Mouse (Mus musculus): ENCODE results near the gene Ccnt1. TPM values are rescaled to one million over a fixed set of nuclear protein-coding genes. Genes with fewer than 3 reads are reported as not detected.
"Not testable (repeated sequence)": the region's sequence is repeated elsewhere in the genome, so short reads cannot be mapped to it uniquely, and the experiment has no call there.

Ccnt1 gene
- polyA plus RNA-seq, 1 experiment from 2014 or later, result 64.7 TPM

- Histone ChIP-seq H3K27ac (replicated peaks) (peak within 1 kb of the TSS; percentile 100), H3K4me3 (peak within 1 kb of the TSS; percentile 95), H3K36me3 (peaks cover 24% of the 10 kb centered on the region), H3K4me2 (peak within 1 kb of the TSS; percentile 93), H3K27me3 (no peaks in the 10 kb centered on the region), H3K9me3 (no peaks in the 10 kb centered on the region), H3K4me1 (replicated peaks) (peaks cover 24% of the 10 kb centered on the region), H3K9ac (peak within 1 kb of the TSS; percentile 99)
- under 1% methylated on average over 59 of the region's 70 CpGs for WGBS
- ATAC-seq (ENCODE audit: low FRiP score, low read depth), result peak; percentile 100
These were observed 36.7 kb downstream of the Ccnt1 start, which contains the start of gene Kansl2 for GRCm38 (mm10) chr15:98533881-98534627. Gene Kansl2, minus strand, starts transcription at chr15:98534264.

GRCm38 (mm10) chr15:98533035-98533531 lies 37.6 kb downstream of the Ccnt1 start:
- Histone ChIP-seq H3K9ac (peak overlapping the region; percentile 99), H3K27ac (replicated peaks) (peak overlapping the region; percentile 62), H3K9me3 (no peaks in the 10 kb centered on the region), H3K4me1 (replicated peaks) (peaks cover 24% of the 10 kb centered on the region), H3K36me3 (peaks cover 32% of the 10 kb centered on the region), H3K4me2 (peak overlapping the region; percentile 93), H3K4me3 (peak overlapping the region; percentile 95), H3K27me3 (no peaks in the 10 kb centered on the region)
- no peak for ATAC-seq (ENCODE audit: low FRiP score, low read depth)
- under 1% methylated on average over 18 of the region's 18 CpGs for WGBS

- ATAC-seq (ENCODE audit: low FRiP score, low read depth), result no peak
- WGBS, result 34% methylated on average over 5 of the region's 5 CpGs
These were observed 38.4 kb downstream of the Ccnt1 start for GRCm38 (mm10) chr15:98532281-98532680.

GRCm38 (mm10) chr15:98528066-98528563 lies 42.6 kb downstream of the Ccnt1 start:
- 95% methylated on average over 5 of the region's 5 CpGs for WGBS
- no peaks in the 10 kb centered on the region for H3K27me3 ChIP-seq
- no peak overlapping the region for H3K4me3 ChIP-seq
- ATAC-seq (ENCODE audit: low FRiP score, low read depth), result no peak
- no peak overlapping the region for H3K9ac ChIP-seq
- H3K4me1 ChIP-seq (replicated peaks), result peaks cover 29% of the 10 kb centered on the region
- H3K4me2 ChIP-seq, result no peak overlapping the region
- H3K36me3 ChIP-seq, result peaks cover 76% of the 10 kb centered on the region
- H3K9me3 ChIP-seq, result no peaks in the 10 kb centered on the region
- H3K27ac ChIP-seq (replicated peaks), result no peak overlapping the region

More at GRCm38 (mm10) chr15:98532281-98532680, 38.4 kb downstream of the Ccnt1 start:
- H3K4me2 ChIP-seq, result peak overlapping the region; percentile 93
- 0 out of 2 replicates have a peak overlapping the region, but pooled peaks have one; percentile 99 for H3K9ac ChIP-seq
- H3K27ac ChIP-seq (replicated peaks), result no peak overlapping the region
- no peaks in the 10 kb centered on the region for H3K9me3 ChIP-seq
- peaks cover 27% of the 10 kb centered on the region for H3K4me1 ChIP-seq (replicated peaks)
- peak overlapping the region; percentile 95 for H3K4me3 ChIP-seq
- peaks cover 40% of the 10 kb centered on the region for H3K36me3 ChIP-seq
- H3K27me3 ChIP-seq, result no peaks in the 10 kb centered on the region

GRCm38 (mm10) chr15:98527056-98527771 lies 43.5 kb downstream of the Ccnt1 start:
- H3K9me3 ChIP-seq, result no peaks in the 10 kb centered on the region

GRCm38 (mm10) chr15:98526057-98526456 lies 44.7 kb downstream of the Ccnt1 start:
- Histone ChIP-seq H3K4me2 (no peak overlapping the region), H3K36me3 (peaks cover 89% of the 10 kb centered on the region), H3K4me3 (no peak overlapping the region), H3K9ac (no peak overlapping the region), H3K27ac (replicated peaks) (no peak overlapping the region), H3K4me1 (replicated peaks) (peaks cover 8% of the 10 kb centered on the region; the same call in 1 of the 2 replicates), H3K27me3 (no peaks in the 10 kb centered on the region), H3K9me3 (no peaks in the 10 kb centered on the region)
- WGBS, result 46% methylated on average over 5 of the region's 5 CpGs
- ATAC-seq (ENCODE audit: low FRiP score, low read depth), result no peak

More at GRCm38 (mm10) chr15:98527056-98527771, 43.5 kb downstream of the Ccnt1 start:
- Histone ChIP-seq H3K27me3 (no peaks in the 10 kb centered on the region), H3K4me3 (no peak overlapping the region), H3K36me3 (peaks cover 85% of the 10 kb centered on the region), H3K4me1 (replicated peaks) (peaks cover 20% of the 10 kb centered on the region), H3K27ac (replicated peaks) (no peak overlapping the region), H3K4me2 (no peak overlapping the region), H3K9ac (no peak overlapping the region)
- ATAC-seq (ENCODE audit: low FRiP score, low read depth), result no peak
- WGBS, result 92% methylated on average over 5 of the region's 5 CpGs

GRCm38 (mm10) chr15:98521245-98521644 lies 49.5 kb downstream of the Ccnt1 start:
- H3K9ac ChIP-seq, result no peak overlapping the region
- H3K27ac ChIP-seq (replicated peaks), result no peak overlapping the region
- no peaks in the 10 kb centered on the region for H3K27me3 ChIP-seq
- H3K4me1 ChIP-seq (replicated peaks), result no peaks in the 10 kb centered on the region
- H3K4me3 ChIP-seq, result no peak overlapping the region
- 92% methylated on average over 3 of the region's 3 CpGs for WGBS
- no peak overlapping the region for H3K4me2 ChIP-seq
- no peak for ATAC-seq (ENCODE audit: low FRiP score, low read depth)
- H3K9me3 ChIP-seq, result no peaks in the 10 kb centered on the region
- peaks cover 72% of the 10 kb centered on the region for H3K36me3 ChIP-seq

GRCm38 (mm10) chr15:98517380-98518355 lies 53.1 kb downstream of the Ccnt1 start:
- H3K9me3 ChIP-seq, result no peaks in the 10 kb centered on the region
- 68% methylated on average over 16 of the region's 16 CpGs for WGBS
- no peak overlapping the region for H3K27ac ChIP-seq (replicated peaks)
- H3K36me3 ChIP-seq, result peaks cover 40% of the 10 kb centered on the region
- H3K27me3 ChIP-seq, result no peaks in the 10 kb centered on the region
- no peaks in the 10 kb centered on the region for H3K4me1 ChIP-seq (replicated peaks)
- H3K4me3 ChIP-seq, result no peak overlapping the region
- no peak for ATAC-seq (ENCODE audit: low FRiP score, low read depth)
- no peak overlapping the region for H3K9ac ChIP-seq
- no peak overlapping the region for H3K4me2 ChIP-seq

GRCm38 (mm10) chr15:98514845-98515244 lies 55.9 kb downstream of the Ccnt1 start:
- not testable (repeated sequence) for H3K9me3 ChIP-seq; H3K9ac ChIP-seq; ATAC-seq (ENCODE audit: low FRiP score, low read depth); H3K4me2 ChIP-seq; H3K27ac ChIP-seq (replicated peaks); H3K27me3 ChIP-seq; H3K4me3 ChIP-seq
- Histone ChIP-seq H3K4me1 (replicated peaks) (peaks cover 12% of the 10 kb centered on the region), H3K36me3 (peaks cover 16% of the 10 kb centered on the region)
- WGBS, result 82% methylated on average over 2 of the region's 2 CpGs

GRCm38 (mm10) chr15:98514146-98514545 lies 56.6 kb downstream of the Ccnt1 start:
- H3K36me3 ChIP-seq, result peaks cover 11% of the 10 kb centered on the region
- ATAC-seq (ENCODE audit: low FRiP score, low read depth), result no peak
- 87% methylated on average over 8 of the region's 8 CpGs for WGBS
- H3K4me3 ChIP-seq, result no peak overlapping the region
- no peak overlapping the region for H3K27ac ChIP-seq (replicated peaks)
- H3K4me2 ChIP-seq, result no peak overlapping the region
- H3K9ac ChIP-seq, result no peak overlapping the region
- peaks cover 12% of the 10 kb centered on the region for H3K4me1 ChIP-seq (replicated peaks)
- no peaks in the 10 kb centered on the region for H3K9me3 ChIP-seq
- H3K27me3 ChIP-seq, result no peaks in the 10 kb centered on the region

GRCm38 (mm10) chr15:98513676-98514075 lies 57.0 kb downstream of the Ccnt1 start:
- not testable (repeated sequence) for H3K9ac ChIP-seq; H3K27me3 ChIP-seq; H3K9me3 ChIP-seq; H3K4me2 ChIP-seq; H3K4me3 ChIP-seq; ATAC-seq (ENCODE audit: low FRiP score, low read depth); H3K27ac ChIP-seq (replicated peaks)
- peaks cover 12% of the 10 kb centered on the region for H3K4me1 ChIP-seq (replicated peaks)
- H3K36me3 ChIP-seq, result peaks cover 11% of the 10 kb centered on the region
- WGBS, result 72% methylated on average over 3 of the region's 3 CpGs

Data from hindbrain, embryonic 15.5 days (tissue).